ENCODE assay signal across 27 mouse cellular contexts in the genomic region with DNA sequence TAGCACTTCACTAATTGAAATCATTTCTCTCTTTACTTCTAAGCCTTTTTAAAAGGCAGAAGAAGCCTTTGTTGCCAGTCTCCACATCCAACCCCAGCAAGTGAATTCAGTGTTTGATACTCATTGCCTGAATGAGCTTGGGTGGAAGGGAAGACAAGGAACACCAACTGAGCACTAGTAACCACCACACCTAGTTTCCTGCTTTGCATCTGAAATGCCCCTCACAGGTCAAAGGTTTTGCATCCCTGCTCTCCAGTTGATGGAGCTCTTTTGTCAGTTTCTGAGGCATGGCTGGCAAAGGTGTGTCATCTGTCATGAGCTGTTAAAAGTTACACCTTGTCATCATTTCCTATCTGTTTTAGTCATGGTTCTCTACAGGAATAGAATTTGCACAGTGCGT.
"Had no signal": no experiment of that assay in that cellular context is flagged by ENCODE, and none has a peak within 500 bp of the region (broad histone marks: within the 10 kb centered on the region; RNA-seq: fewer than 3 reads in every experiment).

No protein-coding gene starts in this region.

- H3K4me1 ChIP-seq: embryonic facial prominence, embryonic 10.5 days; embryonic facial prominence, embryonic 12.5 days; embryonic facial prominence, embryonic 13.5 days; embryonic facial prominence, embryonic 15.5 days; forebrain, embryonic 10.5 days; forebrain, embryonic 12.5 days; forebrain, embryonic 13.5 days; forebrain, embryonic 15.5 days had no signal

- H3K4me2 ChIP-seq: embryonic facial prominence, embryonic 12.5 days; embryonic facial prominence, embryonic 13.5 days; embryonic facial prominence, embryonic 15.5 days; forebrain, embryonic 12.5 days; forebrain, embryonic 13.5 days; forebrain, embryonic 15.5 days had no signal

- H3K27me3 ChIP-seq: embryonic facial prominence, embryonic 12.5 days; embryonic facial prominence, embryonic 13.5 days; embryonic facial prominence, embryonic 15.5 days; forebrain, embryonic 12.5 days; forebrain, embryonic 13.5 days; forebrain, embryonic 15.5 days had no signal

- H3K9me3 ChIP-seq: embryonic facial prominence, embryonic 10.5 days; embryonic facial prominence, embryonic 12.5 days; embryonic facial prominence, embryonic 13.5 days; embryonic facial prominence, embryonic 15.5 days; forebrain, embryonic 10.5 days; forebrain, embryonic 12.5 days; forebrain, embryonic 13.5 days; forebrain, embryonic 15.5 days had no signal

- H3K27ac ChIP-seq: embryonic facial prominence, embryonic 10.5 days; embryonic facial prominence, embryonic 12.5 days; embryonic facial prominence, embryonic 13.5 days; embryonic facial prominence, embryonic 15.5 days; forebrain, embryonic 10.5 days; forebrain, embryonic 12.5 days; forebrain, embryonic 13.5 days; forebrain, embryonic 15.5 days; gastrocnemius, adult 2 months; heart, adult 2 months had no signal

- DNase-seq: cerebellum, adult 9-10 months; cerebellum, adult 9-11 months; cerebellum, postnatal 10 days; cerebellum, postnatal 14 days; cerebellum, postnatal 25 days; cerebellum, postnatal 36 days; embryo, embryonic 11 days; forebrain, postnatal 0 days; gastrocnemius, adult 2 months; gastrocnemius, postnatal 10 days; gastrocnemius, postnatal 14 days; gastrocnemius, postnatal 25 days; gastrocnemius, postnatal 36 days; heart, adult 11 months; heart, adult 18-20 months; heart, adult 2 months had no signal

- ATAC-seq: forebrain, embryonic 13.5 days; forebrain, embryonic 14.5 days; forebrain, embryonic 15.5 days; forebrain, embryonic 16.5 days; forebrain, postnatal 0 days had no signal

- H3K36me3 ChIP-seq: embryonic facial prominence, embryonic 10.5 days; embryonic facial prominence, embryonic 12.5 days; embryonic facial prominence, embryonic 13.5 days; embryonic facial prominence, embryonic 15.5 days; forebrain, embryonic 10.5 days; forebrain, embryonic 12.5 days; forebrain, embryonic 15.5 days had no signal

- H3K4me3 ChIP-seq: embryonic facial prominence, embryonic 10.5 days; embryonic facial prominence, embryonic 12.5 days; embryonic facial prominence, embryonic 13.5 days; embryonic facial prominence, embryonic 15.5 days; erythroblast, embryonic 14.5 days; forebrain, embryonic 10.5 days; forebrain, embryonic 12.5 days; forebrain, embryonic 13.5 days; forebrain, embryonic 15.5 days; gastrocnemius, adult 2 months; heart, adult 2 months had no signal

- H3K9ac ChIP-seq: embryonic facial prominence, embryonic 12.5 days; embryonic facial prominence, embryonic 13.5 days; embryonic facial prominence, embryonic 15.5 days; forebrain, embryonic 12.5 days; forebrain, embryonic 13.5 days; forebrain, embryonic 15.5 days; forebrain, postnatal 0 days had no signal
